ENCODE assay signal across 33 mouse cellular contexts in genomic region chr15:94535521-94535920, GRCm38 (mm10).
"Had no signal": no experiment of that assay in that cellular context is flagged by ENCODE, and none has a peak within 500 bp of the region (broad histone marks: within the 10 kb centered on the region; RNA-seq: fewer than 3 reads in every experiment).

No protein-coding gene starts in this region.

- ATAC-seq: liver, embryonic 12.5 days; liver, postnatal 0 days; lung, postnatal 0 days; midbrain, embryonic 13.5 days; midbrain, embryonic 15.5 days; midbrain, embryonic 16.5 days had no signal

- H3K4me2 ChIP-seq: limb, embryonic 12.5 days; limb, embryonic 13.5 days; limb, embryonic 15.5 days; liver, embryonic 11.5 days; liver, embryonic 12.5 days; liver, embryonic 13.5 days; liver, embryonic 15.5 days; lung, embryonic 14.5 days; lung, embryonic 15.5 days; midbrain, embryonic 11.5 days; midbrain, embryonic 12.5 days; midbrain, embryonic 13.5 days; midbrain, embryonic 15.5 days; neural tube, embryonic 12.5 days had no signal

- H3K9me3 ChIP-seq: limb, embryonic 10.5 days; limb, embryonic 12.5 days; limb, embryonic 13.5 days; limb, embryonic 15.5 days; liver, embryonic 12.5 days; liver, embryonic 13.5 days; liver, embryonic 15.5 days; lung, embryonic 15.5 days; midbrain, embryonic 10.5 days; midbrain, embryonic 12.5 days; midbrain, embryonic 13.5 days; midbrain, embryonic 15.5 days; neural tube, embryonic 12.5 days had no signal

- H3K27me3 ChIP-seq: limb, embryonic 12.5 days; limb, embryonic 13.5 days; limb, embryonic 15.5 days; liver, embryonic 12.5 days; liver, embryonic 13.5 days; liver, embryonic 15.5 days; lung, embryonic 15.5 days; megakaryocyte, embryonic 14.5 days; midbrain, embryonic 12.5 days; midbrain, embryonic 13.5 days; midbrain, embryonic 15.5 days; neural tube, embryonic 12.5 days had no signal

- H3K27ac ChIP-seq: left cerebral cortex, adult 2 months; limb, embryonic 10.5 days; limb, embryonic 12.5 days; limb, embryonic 13.5 days; limb, embryonic 15.5 days; liver, embryonic 12.5 days; liver, embryonic 13.5 days; liver, embryonic 14.5 days; liver, embryonic 15.5 days; lung, embryonic 15.5 days; macrophage; midbrain, embryonic 10.5 days; midbrain, embryonic 12.5 days; midbrain, embryonic 13.5 days; midbrain, embryonic 15.5 days; neural tube, embryonic 12.5 days had no signal

- H3K9ac ChIP-seq: limb, embryonic 12.5 days; limb, embryonic 13.5 days; limb, embryonic 15.5 days; liver, embryonic 12.5 days; liver, embryonic 13.5 days; liver, embryonic 14.5 days; liver, embryonic 15.5 days; liver, postnatal 0 days; lung, embryonic 14.5 days; lung, embryonic 15.5 days; midbrain, embryonic 12.5 days; midbrain, embryonic 13.5 days; midbrain, embryonic 15.5 days; neural tube, embryonic 12.5 days had no signal

- H3K4me3 ChIP-seq: left cerebral cortex, adult 2 months; limb, embryonic 10.5 days; limb, embryonic 12.5 days; limb, embryonic 13.5 days; limb, embryonic 15.5 days; liver, embryonic 12.5 days; liver, embryonic 13.5 days; liver, embryonic 15.5 days; lung, embryonic 15.5 days; megakaryocyte, embryonic 14.5 days; midbrain, embryonic 10.5 days; midbrain, embryonic 12.5 days; midbrain, embryonic 13.5 days; midbrain, embryonic 15.5 days; myocyte; neural tube, embryonic 12.5 days had no signal

- H3K4me1 ChIP-seq: limb, embryonic 10.5 days; limb, embryonic 12.5 days; limb, embryonic 13.5 days; limb, embryonic 15.5 days; liver, embryonic 12.5 days; liver, embryonic 13.5 days; liver, embryonic 15.5 days; lung, embryonic 15.5 days; midbrain, embryonic 10.5 days; midbrain, embryonic 12.5 days; midbrain, embryonic 13.5 days; midbrain, embryonic 15.5 days; neural tube, embryonic 12.5 days had no signal

- DNase-seq: left cerebral cortex, postnatal 4 days; liver; liver, embryonic 13.5 days; liver, postnatal 0 days; lung, adult 18-20 months; lung, adult 2 months; lung, embryonic 14.5 days; lung, postnatal 10 days; lung, postnatal 14 days; lung, postnatal 36 days; lung, postnatal 4 days; midbrain, embryonic 14.5 days had no signal

- H3K36me3 ChIP-seq: liver, embryonic 15.5 days; midbrain, embryonic 12.5 days; midbrain, embryonic 15.5 days had no signal
